17 mouse cellular contexts compared by ENCODE assay signal in the genomic region with DNA sequence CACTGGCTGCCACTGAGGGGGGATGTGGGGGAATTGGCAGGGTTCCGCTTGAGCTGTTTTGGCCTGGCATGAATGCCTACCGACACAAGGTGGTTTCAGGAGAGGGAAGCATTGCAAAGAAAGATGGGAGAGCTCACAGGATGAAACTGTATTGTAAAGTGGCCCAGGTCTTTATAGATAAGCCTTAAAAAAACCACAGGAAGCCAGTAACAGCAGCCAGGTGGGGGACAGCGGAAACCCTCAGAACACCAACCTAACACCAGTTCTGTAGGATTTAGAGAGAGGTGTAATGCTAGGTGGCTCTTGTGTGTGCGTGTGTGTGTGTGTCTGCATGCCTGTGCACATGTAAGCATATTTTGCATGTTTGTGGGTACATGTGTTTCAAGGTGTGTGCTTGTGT.
"Had no signal": no experiment of that assay in that cellular context is flagged by ENCODE, and none has a peak within 500 bp of the region (broad histone marks: within the 10 kb centered on the region; RNA-seq: fewer than 3 reads in every experiment).

No protein-coding gene starts in this region.

- ATAC-seq: inflammation-experienced regulatory T-cells, adult 6 months; intestine, embryonic 16.5 days; liver, embryonic 12.5 days had no signal

- H3K4me3 ChIP-seq: limb, embryonic 10.5 days; limb, embryonic 13.5 days; liver, embryonic 12.5 days; liver, embryonic 15.5 days; lung, embryonic 15.5 days; megakaryocyte, embryonic 14.5 days had no signal

- H3K27ac ChIP-seq: limb, embryonic 10.5 days; limb, embryonic 13.5 days; liver, embryonic 12.5 days; liver, embryonic 15.5 days; lung, embryonic 15.5 days had no signal

- DNase-seq: layer of hippocampus, adult 9-11 months; liver; lung, adult 18-20 months; lung, postnatal 10 days; lung, postnatal 36 days; midbrain, embryonic 14.5 days; thymus, adult 18-20 months; thymus, postnatal 25 days had no signal

- H3K36me3 ChIP-seq: limb, embryonic 10.5 days; limb, embryonic 13.5 days; liver, embryonic 12.5 days; liver, embryonic 15.5 days; lung, embryonic 15.5 days had no signal

- H3K27me3 ChIP-seq: limb, embryonic 13.5 days; liver, embryonic 15.5 days; lung, embryonic 15.5 days had no signal

- H3K9me3 ChIP-seq: limb, embryonic 10.5 days; liver, embryonic 12.5 days; liver, embryonic 15.5 days; lung, embryonic 15.5 days; megakaryocyte, embryonic 14.5 days had no signal

- H3K9ac ChIP-seq: limb, embryonic 13.5 days; liver, embryonic 12.5 days; liver, embryonic 15.5 days; lung, embryonic 15.5 days had no signal

- H3K4me2 ChIP-seq: limb, embryonic 13.5 days; liver, embryonic 12.5 days; liver, embryonic 15.5 days; lung, embryonic 15.5 days; midbrain, embryonic 11.5 days had no signal
